Mouse (Mus musculus): ENCODE measurements around the gene Mael. TPM values are rescaled to one million over a fixed set of nuclear protein-coding genes. Genes with fewer than 3 reads are reported as not detected.

Mael gene
- polyA plus RNA-seq, 1 experiment: 4.8 TPM

GRCm38 (mm10) chr1:166173621-166174020 lies 64.9 kb downstream of the Mael start:
- TF ChIP-seq CTCF (IDR thresholded peaks at IDR 0.05; ENCODE audit: low read depth, low read length) (no peak), EP300 (IDR thresholded peaks at IDR 0.05; ENCODE audit: insufficient read depth, low read depth, low read length) (no peak), POLR2A (IDR thresholded peaks at IDR 0.05; ENCODE audit: insufficient read depth, low read length) (no peak)
- H3K4me3 ChIP-seq (ENCODE audit: low read depth, low read length): no peak overlapping the region

GRCm38 (mm10) chr1:166172992-166173391 lies 65.6 kb downstream of the Mael start:
- no peak overlapping the region for H3K27ac ChIP-seq (ENCODE audit: insufficient read depth, low read length)
- H3K36me3 ChIP-seq (ENCODE audit: control insufficient read depth, insufficient read depth, low read length, poor library complexity, severe bottlenecking): no peaks in the 10 kb centered on the region
- TF ChIP-seq CTCF (IDR thresholded peaks at IDR 0.05; ENCODE audit: low read depth, low read length): no peak
- TF ChIP-seq POLR2A (IDR thresholded peaks at IDR 0.05; ENCODE audit: insufficient read depth, low read length): no peak
- TF ChIP-seq EP300 (IDR thresholded peaks at IDR 0.05; ENCODE audit: insufficient read depth, low read depth, low read length): no peak

More at GRCm38 (mm10) chr1:166173621-166174020, 64.9 kb downstream of the Mael start:
- no peak overlapping the region for H3K9ac ChIP-seq (ENCODE audit: low read depth, poor library complexity, severe bottlenecking)
- H3K36me3 ChIP-seq (ENCODE audit: control insufficient read depth, insufficient read depth, low read length, poor library complexity, severe bottlenecking): no peaks in the 10 kb centered on the region
- no peaks in the 10 kb centered on the region; the same call in 1 of the 2 replicates for H3K9me3 ChIP-seq (replicated peaks; ENCODE audit: control insufficient read depth, insufficient read depth, low read length, poor library complexity, severe bottlenecking)
- no peak overlapping the region for H3K27ac ChIP-seq (ENCODE audit: insufficient read depth, low read length)
- no peaks in the 10 kb centered on the region for H3K27me3 ChIP-seq (ENCODE audit: control insufficient read depth, insufficient read depth, low read length, poor library complexity, severe bottlenecking)
- no peaks in the 10 kb centered on the region for H3K4me1 ChIP-seq (ENCODE audit: control insufficient read depth, insufficient read depth, low read length)

GRCm38 (mm10) chr1:166170852-166171251 lies 67.7 kb downstream of the Mael start:
- Histone ChIP-seq H3K4me1 (ENCODE audit: control insufficient read depth, insufficient read depth, low read length) (no peaks in the 10 kb centered on the region), H3K4me3 (ENCODE audit: low read depth, low read length) (no peak overlapping the region), H3K9me3 (replicated peaks; ENCODE audit: control insufficient read depth, insufficient read depth, low read length, poor library complexity, severe bottlenecking) (no peaks in the 10 kb centered on the region; the same call in 1 of the 2 replicates), H3K36me3 (ENCODE audit: control insufficient read depth, insufficient read depth, low read length, poor library complexity, severe bottlenecking) (no peaks in the 10 kb centered on the region), H3K27me3 (ENCODE audit: control insufficient read depth, insufficient read depth, low read length, poor library complexity, severe bottlenecking) (no peaks in the 10 kb centered on the region), H3K27ac (ENCODE audit: insufficient read depth, low read length) (no peak overlapping the region), H3K9ac (ENCODE audit: low read depth, poor library complexity, severe bottlenecking) (no peak overlapping the region)
- TF ChIP-seq EP300 (IDR thresholded peaks at IDR 0.05; ENCODE audit: insufficient read depth, low read depth, low read length): no peak
- no peak for TF ChIP-seq CTCF (IDR thresholded peaks at IDR 0.05; ENCODE audit: low read depth, low read length)
- no peak for TF ChIP-seq POLR2A (IDR thresholded peaks at IDR 0.05; ENCODE audit: insufficient read depth, low read length)

More at GRCm38 (mm10) chr1:166172992-166173391, 65.6 kb downstream of the Mael start:
- H3K27me3 ChIP-seq (ENCODE audit: control insufficient read depth, insufficient read depth, low read length, poor library complexity, severe bottlenecking): no peaks in the 10 kb centered on the region
- H3K9ac ChIP-seq (ENCODE audit: low read depth, poor library complexity, severe bottlenecking): no peak overlapping the region
- H3K9me3 ChIP-seq (replicated peaks; ENCODE audit: control insufficient read depth, insufficient read depth, low read length, poor library complexity, severe bottlenecking): no peaks in the 10 kb centered on the region; the same call in 1 of the 2 replicates
- H3K4me1 ChIP-seq (ENCODE audit: control insufficient read depth, insufficient read depth, low read length): no peaks in the 10 kb centered on the region
- no peak overlapping the region for H3K4me3 ChIP-seq (ENCODE audit: low read depth, low read length)

GRCm38 (mm10) chr1:166169713-166170112 lies 68.8 kb downstream of the Mael start:
- TF ChIP-seq POLR2A (IDR thresholded peaks at IDR 0.05; ENCODE audit: insufficient read depth, low read length) (no peak), EP300 (IDR thresholded peaks at IDR 0.05; ENCODE audit: insufficient read depth, low read depth, low read length) (no peak), CTCF (IDR thresholded peaks at IDR 0.05; ENCODE audit: low read depth, low read length) (no peak)
- Histone ChIP-seq H3K9me3 (replicated peaks; ENCODE audit: control insufficient read depth, insufficient read depth, low read length, poor library complexity, severe bottlenecking) (peaks cover 9% of the 10 kb centered on the region), H3K27me3 (ENCODE audit: control insufficient read depth, insufficient read depth, low read length, poor library complexity, severe bottlenecking) (no peaks in the 10 kb centered on the region), H3K4me1 (ENCODE audit: control insufficient read depth, insufficient read depth, low read length) (no peaks in the 10 kb centered on the region), H3K9ac (ENCODE audit: low read depth, poor library complexity, severe bottlenecking) (no peak overlapping the region), H3K4me3 (ENCODE audit: low read depth, low read length) (no peak overlapping the region), H3K36me3 (ENCODE audit: control insufficient read depth, insufficient read depth, low read length, poor library complexity, severe bottlenecking) (peaks cover 9% of the 10 kb centered on the region; the same call in 1 of the 2 replicates), H3K27ac (ENCODE audit: insufficient read depth, low read length) (no peak overlapping the region)

GRCm38 (mm10) chr1:166168017-166168416 lies 70.5 kb downstream of the Mael start:
- Histone ChIP-seq H3K9me3 (replicated peaks; ENCODE audit: control insufficient read depth, insufficient read depth, low read length, poor library complexity, severe bottlenecking) (peaks cover 17% of the 10 kb centered on the region), H3K27me3 (ENCODE audit: control insufficient read depth, insufficient read depth, low read length, poor library complexity, severe bottlenecking) (no peaks in the 10 kb centered on the region), H3K36me3 (ENCODE audit: control insufficient read depth, insufficient read depth, low read length, poor library complexity, severe bottlenecking) (peaks cover 9% of the 10 kb centered on the region; the same call in 1 of the 2 replicates), H3K4me3 (ENCODE audit: low read depth, low read length) (no peak overlapping the region), H3K27ac (ENCODE audit: insufficient read depth, low read length) (no peak overlapping the region), H3K9ac (ENCODE audit: low read depth, poor library complexity, severe bottlenecking) (no peak overlapping the region), H3K4me1 (ENCODE audit: control insufficient read depth, insufficient read depth, low read length) (no peaks in the 10 kb centered on the region)
- TF ChIP-seq EP300 (IDR thresholded peaks at IDR 0.05; ENCODE audit: insufficient read depth, low read depth, low read length): no peak
- no peak for TF ChIP-seq CTCF (IDR thresholded peaks at IDR 0.05; ENCODE audit: low read depth, low read length)
- no peak for TF ChIP-seq POLR2A (IDR thresholded peaks at IDR 0.05; ENCODE audit: insufficient read depth, low read length)

- H3K4me3 ChIP-seq (ENCODE audit: low read depth, low read length): no peak overlapping the region
- no peak overlapping the region for H3K9ac ChIP-seq (ENCODE audit: low read depth, poor library complexity, severe bottlenecking)
- peaks cover 9% of the 10 kb centered on the region; the same call in 1 of the 2 replicates for H3K36me3 ChIP-seq (ENCODE audit: control insufficient read depth, insufficient read depth, low read length, poor library complexity, severe bottlenecking)
- H3K27ac ChIP-seq (ENCODE audit: insufficient read depth, low read length): no peak overlapping the region
- peaks cover 17% of the 10 kb centered on the region for H3K9me3 ChIP-seq (replicated peaks; ENCODE audit: control insufficient read depth, insufficient read depth, low read length, poor library complexity, severe bottlenecking)
- TF ChIP-seq POLR2A (IDR thresholded peaks at IDR 0.05; ENCODE audit: insufficient read depth, low read length): no peak
- TF ChIP-seq EP300 (IDR thresholded peaks at IDR 0.05; ENCODE audit: insufficient read depth, low read depth, low read length): no peak
- TF ChIP-seq CTCF (IDR thresholded peaks at IDR 0.05; ENCODE audit: low read depth, low read length): no peak
- no peaks in the 10 kb centered on the region for H3K27me3 ChIP-seq (ENCODE audit: control insufficient read depth, insufficient read depth, low read length, poor library complexity, severe bottlenecking)
- no peaks in the 10 kb centered on the region for H3K4me1 ChIP-seq (ENCODE audit: control insufficient read depth, insufficient read depth, low read length)
These were observed 71.1 kb downstream of the Mael start for GRCm38 (mm10) chr1:166167405-166167804.

All from ES-Bruce4 (cell line).